Mouse (Mus musculus): ENCODE results near the gene Sh3rf1. TPM values are rescaled to one million over a fixed set of nuclear protein-coding genes. Genes with fewer than 3 reads are reported as not detected.

Gene Sh3rf1
- polyA plus RNA-seq, 1 experiment, result 3.8 TPM

DNA sequence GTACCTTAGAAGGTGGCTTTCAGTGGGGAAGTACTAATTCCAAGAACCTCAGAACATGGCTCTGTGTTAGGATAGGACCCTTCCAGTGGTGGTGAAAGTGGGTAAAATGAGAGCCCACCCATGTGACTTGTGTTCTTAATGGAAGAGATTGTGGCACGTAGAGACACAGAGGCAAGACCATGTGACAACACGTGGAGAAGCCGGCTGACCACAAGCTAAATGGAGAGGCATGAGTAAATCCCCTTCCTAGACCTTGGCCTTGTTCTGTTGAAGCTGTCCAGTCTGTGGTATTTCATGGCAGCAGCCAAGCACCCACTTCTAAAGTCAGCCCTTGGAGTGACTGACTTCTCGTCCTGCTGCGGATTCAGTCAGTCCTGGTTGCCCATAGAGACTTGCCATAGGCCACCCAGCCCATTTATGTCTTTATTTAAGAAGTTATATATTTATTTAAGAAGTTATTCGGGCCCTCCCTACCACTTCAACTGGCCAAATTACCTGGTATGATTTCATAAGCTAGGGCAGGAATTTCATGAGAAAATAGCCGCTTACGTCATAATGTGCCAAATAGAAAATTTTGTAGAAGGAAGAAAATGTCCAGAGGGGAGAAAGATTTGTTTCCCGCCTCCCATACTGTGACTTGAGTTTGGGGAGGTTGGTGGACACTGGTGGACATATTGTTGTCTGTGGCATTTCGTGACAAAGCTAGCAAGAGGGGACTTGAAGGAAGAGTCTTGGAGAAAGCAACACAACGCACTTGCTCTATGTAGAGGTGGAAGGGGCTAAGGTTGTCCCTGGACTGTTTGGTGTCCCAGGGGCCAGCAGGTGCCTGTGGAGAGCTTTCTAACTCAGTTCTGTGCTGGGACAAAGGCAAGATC lies 7.4 kb downstream of the Sh3rf1 start:
- H3K79me2 ChIP-seq (ENCODE audit: control insufficient read depth, insufficient read depth), result peaks cover 58% of the 10 kb centered on the region
- H3K27me3 ChIP-seq (ENCODE audit: control insufficient read depth, insufficient read depth, insufficient read length), result no peaks in the 10 kb centered on the region
- peaks cover 14% of the 10 kb centered on the region for H3K79me3 ChIP-seq (ENCODE audit: low read depth)
- H3K36me3 ChIP-seq (ENCODE audit: control insufficient read depth, insufficient read depth), result no peaks in the 10 kb centered on the region
- no peak for TF ChIP-seq CTCF (IDR thresholded peaks at IDR 0.05; ENCODE audit: control insufficient read depth, insufficient read depth, insufficient read length)
- TF ChIP-seq MYOD1 (IDR thresholded peaks at IDR 0.05; ENCODE audit: control insufficient read depth, insufficient read length, low read depth), result no peak
- TF ChIP-seq USF1 (IDR thresholded peaks at IDR 0.05; ENCODE audit: low read depth), result no peak
- TF ChIP-seq CEBPB (IDR thresholded peaks at IDR 0.05; ENCODE audit: low read depth), result no peak
- no peak for TF ChIP-seq MYOG (IDR thresholded peaks at IDR 0.05; ENCODE audit: control insufficient read depth, extremely low read depth, insufficient read length)
- no peak for TF ChIP-seq FOSL1 (IDR thresholded peaks at IDR 0.05; ENCODE audit: insufficient read depth, low read length, poor library complexity, severe bottlenecking)
- TF ChIP-seq MAX (IDR thresholded peaks at IDR 0.05), result no peak
- H3ac ChIP-seq (ENCODE audit: control insufficient read depth, insufficient read length, low read depth), result no peak overlapping the region
- H3K4me3 ChIP-seq (ENCODE audit: insufficient read depth, poor library complexity, severe bottlenecking), result no peak overlapping the region

- Histone ChIP-seq H3K27me3 (ENCODE audit: control insufficient read depth, insufficient read depth, insufficient read length) (no peaks in the 10 kb centered on the region), H3K79me2 (ENCODE audit: control insufficient read depth, insufficient read depth) (peaks cover 54% of the 10 kb centered on the region), H3K79me3 (ENCODE audit: low read depth) (peaks cover 7% of the 10 kb centered on the region), H3ac (ENCODE audit: control insufficient read depth, insufficient read length, low read depth) (no peak overlapping the region), H3K4me3 (ENCODE audit: insufficient read depth, poor library complexity, severe bottlenecking) (no peak overlapping the region), H3K36me3 (ENCODE audit: control insufficient read depth, insufficient read depth) (no peaks in the 10 kb centered on the region)
- TF ChIP-seq MAX (IDR thresholded peaks at IDR 0.05) (no peak), USF1 (IDR thresholded peaks at IDR 0.05; ENCODE audit: low read depth) (no peak), FOSL1 (IDR thresholded peaks at IDR 0.05; ENCODE audit: insufficient read depth, low read length, poor library complexity, severe bottlenecking) (no peak), MYOD1 (IDR thresholded peaks at IDR 0.05; ENCODE audit: control insufficient read depth, insufficient read length, low read depth) (no peak), CEBPB (IDR thresholded peaks at IDR 0.05; ENCODE audit: low read depth) (no peak), CTCF (IDR thresholded peaks at IDR 0.05; ENCODE audit: control insufficient read depth, insufficient read depth, insufficient read length) (no peak), MYOG (IDR thresholded peaks at IDR 0.05; ENCODE audit: control insufficient read depth, extremely low read depth, insufficient read length) (no peak)
Observed at GRCm38 (mm10) chr8:61235499-61235898, 11.8 kb downstream of the Sh3rf1 start.

DNA sequence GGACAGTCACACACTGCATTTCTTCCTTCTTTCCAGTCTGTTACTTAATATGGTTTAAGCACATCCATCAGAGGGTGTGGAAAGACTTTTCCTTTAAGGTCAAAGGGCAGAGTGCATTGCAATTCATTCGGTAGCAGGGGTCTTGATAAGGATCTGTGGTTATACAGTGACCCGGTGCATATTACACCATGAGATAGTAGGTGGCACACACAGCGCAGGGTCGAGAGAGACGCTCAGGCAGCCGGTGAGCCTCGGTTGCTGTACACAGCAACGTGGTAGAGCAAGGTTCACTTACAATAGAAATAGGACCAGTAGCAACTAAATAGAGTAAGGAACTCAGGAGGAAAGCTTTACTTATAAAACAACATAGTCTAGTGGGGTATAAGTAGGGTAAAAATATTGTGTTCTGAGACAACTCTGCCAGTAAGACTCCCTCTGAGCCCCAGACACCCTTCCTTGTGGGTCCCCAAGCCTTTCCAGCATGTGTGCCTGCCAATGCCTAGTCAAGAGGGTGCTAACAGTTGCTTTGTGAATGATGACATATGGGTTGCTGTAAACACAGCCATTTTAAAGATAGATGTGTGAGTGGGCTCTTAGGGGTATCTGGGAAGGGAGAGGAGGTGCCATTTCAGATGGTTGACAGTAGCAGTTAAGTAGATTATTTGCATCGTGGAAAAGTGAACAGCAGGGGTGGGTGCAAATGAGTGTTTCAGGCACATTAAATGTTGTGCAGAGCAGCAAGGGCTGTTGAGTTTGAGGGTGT lies 13.0 kb downstream of the Sh3rf1 start:
- Histone ChIP-seq H3K4me3 (ENCODE audit: insufficient read depth, poor library complexity, severe bottlenecking) (no peak overlapping the region), H3K27me3 (ENCODE audit: control insufficient read depth, insufficient read depth, insufficient read length) (no peaks in the 10 kb centered on the region), H3K79me3 (ENCODE audit: low read depth) (peaks cover 7% of the 10 kb centered on the region), H3ac (ENCODE audit: control insufficient read depth, insufficient read length, low read depth) (no peak overlapping the region), H3K79me2 (ENCODE audit: control insufficient read depth, insufficient read depth) (peaks cover 47% of the 10 kb centered on the region), H3K36me3 (ENCODE audit: control insufficient read depth, insufficient read depth) (no peaks in the 10 kb centered on the region)
- TF ChIP-seq MYOD1 (IDR thresholded peaks at IDR 0.05; ENCODE audit: control insufficient read depth, insufficient read length, low read depth) (no peak), MAX (IDR thresholded peaks at IDR 0.05) (no peak), CEBPB (IDR thresholded peaks at IDR 0.05; ENCODE audit: low read depth) (no peak), FOSL1 (IDR thresholded peaks at IDR 0.05; ENCODE audit: insufficient read depth, low read length, poor library complexity, severe bottlenecking) (no peak), MYOG (IDR thresholded peaks at IDR 0.05; ENCODE audit: control insufficient read depth, extremely low read depth, insufficient read length) (no peak), USF1 (IDR thresholded peaks at IDR 0.05; ENCODE audit: low read depth) (no peak), CTCF (IDR thresholded peaks at IDR 0.05; ENCODE audit: control insufficient read depth, insufficient read depth, insufficient read length) (no peak)

DNA sequence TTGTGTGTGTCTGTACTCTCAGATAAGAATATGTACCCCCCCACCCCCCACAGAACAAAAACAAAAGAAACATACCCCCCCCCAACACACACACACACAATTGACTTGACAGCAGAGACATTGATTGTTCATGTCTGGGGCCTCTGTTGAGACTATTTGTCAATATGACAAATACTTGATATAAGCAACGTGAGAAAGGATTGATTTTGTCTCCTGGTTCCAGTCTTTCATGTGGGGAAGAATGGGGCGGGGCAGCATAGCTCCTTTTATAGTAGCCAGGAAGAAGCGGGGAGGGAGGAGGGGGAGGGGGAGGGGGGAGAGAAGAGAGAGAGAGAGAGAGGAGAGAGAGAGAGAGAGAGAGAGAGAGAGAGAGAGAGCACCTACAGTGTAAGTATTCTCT lies 15.9 kb downstream of the Sh3rf1 start:
- TF ChIP-seq MAX (IDR thresholded peaks at IDR 0.05) (no peak), MYOG (IDR thresholded peaks at IDR 0.05; ENCODE audit: control insufficient read depth, extremely low read depth, insufficient read length) (no peak), CTCF (IDR thresholded peaks at IDR 0.05; ENCODE audit: control insufficient read depth, insufficient read depth, insufficient read length) (no peak), USF1 (IDR thresholded peaks at IDR 0.05; ENCODE audit: low read depth) (no peak)
- no peaks in the 10 kb centered on the region for H3K27me3 ChIP-seq (ENCODE audit: control insufficient read depth, insufficient read depth, insufficient read length)
- no peak overlapping the region for H3ac ChIP-seq (ENCODE audit: control insufficient read depth, insufficient read length, low read depth)
- H3K36me3 ChIP-seq (ENCODE audit: control insufficient read depth, insufficient read depth), result no peaks in the 10 kb centered on the region
- peaks cover 8% of the 10 kb centered on the region for H3K79me3 ChIP-seq (ENCODE audit: low read depth)
- no peak overlapping the region for H3K4me3 ChIP-seq (ENCODE audit: insufficient read depth, poor library complexity, severe bottlenecking)
- H3K79me2 ChIP-seq (ENCODE audit: control insufficient read depth, insufficient read depth), result peaks cover 47% of the 10 kb centered on the region

GRCm38 (mm10) chr8:61241229-61241628 lies 17.6 kb downstream of the Sh3rf1 start:
- Histone ChIP-seq H3K79me3 (ENCODE audit: low read depth) (peaks cover 6% of the 10 kb centered on the region), H3K4me3 (ENCODE audit: insufficient read depth, poor library complexity, severe bottlenecking) (no peak overlapping the region), H3K27me3 (ENCODE audit: control insufficient read depth, insufficient read depth, insufficient read length) (no peaks in the 10 kb centered on the region), H3K36me3 (ENCODE audit: control insufficient read depth, insufficient read depth) (no peaks in the 10 kb centered on the region), H3ac (ENCODE audit: control insufficient read depth, insufficient read length, low read depth) (no peak overlapping the region), H3K79me2 (ENCODE audit: control insufficient read depth, insufficient read depth) (peaks cover 37% of the 10 kb centered on the region)
- no peak for TF ChIP-seq MAX (IDR thresholded peaks at IDR 0.05)
- TF ChIP-seq USF1 (IDR thresholded peaks at IDR 0.05; ENCODE audit: low read depth), result no peak
- no peak for TF ChIP-seq CTCF (IDR thresholded peaks at IDR 0.05; ENCODE audit: control insufficient read depth, insufficient read depth, insufficient read length)
- TF ChIP-seq FOSL1 (IDR thresholded peaks at IDR 0.05; ENCODE audit: insufficient read depth, low read length, poor library complexity, severe bottlenecking), result no peak
- TF ChIP-seq MYOD1 (IDR thresholded peaks at IDR 0.05; ENCODE audit: control insufficient read depth, insufficient read length, low read depth), result no peak
- no peak for TF ChIP-seq MYOG (IDR thresholded peaks at IDR 0.05; ENCODE audit: control insufficient read depth, extremely low read depth, insufficient read length)
- no peak for TF ChIP-seq CEBPB (IDR thresholded peaks at IDR 0.05; ENCODE audit: low read depth)

Measured in C2C12 (cell line).